Mouse (Mus musculus) midbrain, embryonic 13.5 days (tissue): ENCODE data around the gene Sprr2j-ps. TPM values are rescaled to one million over a fixed set of nuclear protein-coding genes. Genes with fewer than 3 reads are reported as not detected.

ENCODE experiments used
- ATAC-seq: fragments of 200-750 bp; cut with Nextera tagmentation; 2 replicates; pipeline ENCODE4 v1.8.0; 2017; ENCODE audit warnings: mild to moderate bottlenecking, moderate TSS enrichment, moderate library complexity
- H3K27ac ChIP-seq: fragments of 300-500 bp; sonication (generic); 2 replicates; pipeline ENCODE4 v1.5.1; 2015; ENCODE audit warnings: inconsistent platforms, mild to moderate bottlenecking, moderate library complexity
- H3K27me3 ChIP-seq: fragments of 300-500 bp; sonication (generic); 2 replicates; pipeline ENCODE4 v1.6.1; 2015; ENCODE audit warnings: mild to moderate bottlenecking, inconsistent platforms
- H3K36me3 ChIP-seq: fragments of 300-500 bp; sonication (generic); 2 replicates; pipeline ENCODE4 v1.6.1; 2015; ENCODE audit warnings: mild to moderate bottlenecking, inconsistent platforms
- H3K4me1 ChIP-seq: fragments of 300-500 bp; sonication (generic); replicated peaks from 2 replicates; pipeline ENCODE4 v1.6.1; 2015; ENCODE audit warnings: inconsistent platforms
- H3K4me2 ChIP-seq: fragments of 300-500 bp; sonication (generic); replicated peaks from 2 replicates; pipeline ENCODE4 v1.6.1; 2015; ENCODE audit warnings: moderate library complexity, mild to moderate bottlenecking, inconsistent platforms
- H3K4me3 ChIP-seq: fragments of 300-500 bp; sonication (generic); replicated peaks from 2 replicates; pipeline ENCODE4 v1.5.1; 2015; ENCODE audit warnings: mild to moderate bottlenecking, inconsistent platforms
- H3K9ac ChIP-seq: fragments of 300-500 bp; sonication (generic); replicated peaks from 2 replicates; pipeline ENCODE4 v1.6.1; 2015; ENCODE audit warnings: mild to moderate bottlenecking, inconsistent platforms
- H3K9me3 ChIP-seq: fragments of 300-500 bp; sonication (generic); 2 replicates; pipeline ENCODE4 v1.6.1; 2016; ENCODE audit warnings: mild to moderate bottlenecking, inconsistent platforms
- WGBS: fragments of 180-500 bp; shearing (Covaris S2); methylation state at CpG from one replicate; pipeline ENCODE4 v1.1.7; 2015; 5-methylcytosine and 5-hydroxymethylcytosine counted together
- polyA plus RNA-seq: library from polyadenylated mRNA; unstranded; fragments of >200 nt; fragmentation: Nextera tagmentation; extraction: Ambion mirVana; gene quantifications from 2 replicates; pipeline ENCODE4 v1.2.1, GENCODE M21; 2015

Gene Sprr2j-ps
- polyA plus RNA-seq = not detected in 2 replicates

GRCm38 (mm10) chr3:92417782-92418181 is at the start of gene Sprr2j-ps:
Gene Sprr2j-ps, plus strand, starts transcription at chr3:92418082.
- H3K9ac ChIP-seq = no peak within 1 kb of the TSS
- H3K4me1 ChIP-seq = no peaks in the 10 kb centered on the region
- WGBS = 96% methylated on average over 2 of the region's 2 CpGs
- ATAC-seq = no peak
- H3K27me3 ChIP-seq = no peaks in the 10 kb centered on the region
- H3K4me3 ChIP-seq = no peak within 1 kb of the TSS
- no peaks in the 10 kb centered on the region for H3K9me3 ChIP-seq
- no peak within 1 kb of the TSS for H3K4me2 ChIP-seq
- no peak within 1 kb of the TSS for H3K27ac ChIP-seq
- no peaks in the 10 kb centered on the region for H3K36me3 ChIP-seq

GRCm38 (mm10) chr3:92373613-92374012 is 44.3 kb upstream of the Sprr2j-ps start:
- H3K4me2 ChIP-seq = no peak overlapping the region
- WGBS = 69% methylated on average over 2 of the region's 2 CpGs
- no peaks in the 10 kb centered on the region for H3K4me1 ChIP-seq
- no peak for ATAC-seq
- no peaks in the 10 kb centered on the region for H3K36me3 ChIP-seq
- no peak overlapping the region for H3K9ac ChIP-seq
- no peak overlapping the region for H3K4me3 ChIP-seq
- no peak overlapping the region for H3K27ac ChIP-seq
- H3K9me3 ChIP-seq = no peaks in the 10 kb centered on the region
- H3K27me3 ChIP-seq = no peaks in the 10 kb centered on the region

GRCm38 (mm10) chr3:92385385-92385784 is 32.5 kb upstream of the Sprr2j-ps start, which contains the start of gene Sprr2h:
Gene Sprr2h, plus strand, starts transcription at chr3:92385685.
- no peak within 1 kb of the TSS for H3K4me2 ChIP-seq
- 80% methylated on average over 1 of the region's 1 CpGs for WGBS
- H3K9ac ChIP-seq = no peak within 1 kb of the TSS
- no peak for ATAC-seq
- no peaks in the 10 kb centered on the region for H3K27me3 ChIP-seq
- H3K9me3 ChIP-seq = no peaks in the 10 kb centered on the region
- H3K4me1 ChIP-seq = no peaks in the 10 kb centered on the region
- H3K27ac ChIP-seq = no peak within 1 kb of the TSS
- H3K4me3 ChIP-seq = no peak within 1 kb of the TSS
- H3K36me3 ChIP-seq = no peaks in the 10 kb centered on the region

GRCm38 (mm10) chr3:92394301-92394700 is 23.6 kb upstream of the Sprr2j-ps start:
- no peak for ATAC-seq
- WGBS = 51% methylated on average over 1 of the region's 1 CpGs
- Histone ChIP-seq H3K27me3 (no peaks in the 10 kb centered on the region), H3K9me3 (no peaks in the 10 kb centered on the region), H3K4me2 (no peak overlapping the region), H3K9ac (no peak overlapping the region), H3K4me3 (no peak overlapping the region), H3K4me1 (no peaks in the 10 kb centered on the region), H3K27ac (no peak overlapping the region), H3K36me3 (no peaks in the 10 kb centered on the region)

DNA sequence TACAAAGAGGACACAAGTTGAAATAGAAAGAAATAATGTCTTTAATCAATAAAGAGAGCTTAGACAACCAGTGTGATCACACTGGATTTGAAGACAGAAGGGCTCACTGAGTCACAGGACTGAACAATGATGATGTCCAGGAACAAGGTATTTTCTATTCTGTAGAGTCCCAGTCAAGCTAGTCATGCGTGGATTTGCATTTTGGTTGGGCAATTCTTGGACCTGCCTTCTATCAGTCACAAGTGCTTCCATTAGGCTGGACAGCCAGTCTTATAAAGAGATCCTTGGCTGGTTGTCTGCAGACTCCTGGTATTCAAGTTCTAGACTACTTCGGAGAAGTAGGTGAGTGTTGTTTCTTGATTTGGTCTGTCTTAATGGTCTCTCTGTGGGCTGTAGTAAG is 10.2 kb upstream of the Sprr2j-ps start, which contains the start of gene Sprr2i:
Sprr2i (plus strand) TSS at position 301 of the 400 bp plus-strand sequence.
- ATAC-seq = no peak
- no peaks in the 10 kb centered on the region for H3K36me3 ChIP-seq
- no peak within 1 kb of the TSS for H3K4me2 ChIP-seq
- no peak within 1 kb of the TSS for H3K9ac ChIP-seq
- H3K27me3 ChIP-seq = no peaks in the 10 kb centered on the region
- H3K27ac ChIP-seq = no peak within 1 kb of the TSS
- H3K9me3 ChIP-seq = no peaks in the 10 kb centered on the region
- H3K4me3 ChIP-seq = no peak within 1 kb of the TSS
- H3K4me1 ChIP-seq = no peaks in the 10 kb centered on the region
- WGBS = 94% methylated on average over 2 of the region's 2 CpGs

DNA sequence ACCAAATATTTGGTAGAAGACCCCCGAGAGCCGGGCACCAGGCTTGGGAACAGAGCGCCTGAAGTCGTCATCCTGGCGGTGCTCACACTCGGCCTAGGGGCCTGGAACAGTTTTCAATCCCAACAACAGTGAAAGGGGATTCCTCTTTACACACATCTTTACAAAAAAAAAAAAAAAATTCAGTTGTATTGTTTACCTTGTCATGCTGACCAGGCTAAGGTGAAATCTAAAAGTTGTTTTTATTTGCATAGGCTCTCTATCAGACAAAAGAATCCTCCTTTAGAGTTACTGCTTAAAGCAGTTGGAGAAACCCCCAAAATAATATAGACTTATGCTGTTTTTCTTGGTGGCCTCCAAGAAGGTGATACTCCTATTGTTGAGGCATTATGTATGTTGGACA is 11.4 kb downstream of the Sprr2j-ps start, which contains the start of gene Gm9774:
Gm9774 (minus strand) TSS at position 101 of the 400 bp plus-strand sequence.
- Histone ChIP-seq H3K36me3 (no peaks in the 10 kb centered on the region), H3K4me1 (no peaks in the 10 kb centered on the region), H3K27me3 (no peaks in the 10 kb centered on the region), H3K27ac (no peak within 1 kb of the TSS), H3K4me2 (no peak within 1 kb of the TSS), H3K4me3 (no peak within 1 kb of the TSS), H3K9ac (no peak within 1 kb of the TSS), H3K9me3 (no peaks in the 10 kb centered on the region)
- no peak for ATAC-seq
- 94% methylated on average over 6 of the region's 6 CpGs for WGBS

- ATAC-seq = no peak
- Histone ChIP-seq H3K27ac (no peak within 1 kb of the TSS), H3K9ac (no peak within 1 kb of the TSS), H3K4me1 (no peaks in the 10 kb centered on the region), H3K36me3 (no peaks in the 10 kb centered on the region), H3K27me3 (no peaks in the 10 kb centered on the region), H3K4me3 (no peak within 1 kb of the TSS), H3K4me2 (no peak within 1 kb of the TSS), H3K9me3 (no peaks in the 10 kb centered on the region)
- 93% methylated on average over 2 of the region's 2 CpGs for WGBS
Observed at GRCm38 (mm10) chr3:92432282-92432681, 14.4 kb downstream of the Sprr2j-ps start, which contains the start of gene Sprr2k. Gene Sprr2k, plus strand, starts transcription at chr3:92432582.

GRCm38 (mm10) chr3:92438689-92439088 is 20.8 kb downstream of the Sprr2j-ps start, which contains the start of gene Sprr1b:
Gene Sprr1b, minus strand, starts transcription at chr3:92438789.
- Histone ChIP-seq H3K4me3 (no peak within 1 kb of the TSS), H3K9me3 (no peaks in the 10 kb centered on the region), H3K4me1 (no peaks in the 10 kb centered on the region), H3K4me2 (no peak within 1 kb of the TSS), H3K36me3 (no peaks in the 10 kb centered on the region), H3K9ac (no peak within 1 kb of the TSS), H3K27ac (no peak within 1 kb of the TSS), H3K27me3 (no peaks in the 10 kb centered on the region)
- 94% methylated on average over 3 of the region's 3 CpGs for WGBS
- ATAC-seq = no peak

DNA sequence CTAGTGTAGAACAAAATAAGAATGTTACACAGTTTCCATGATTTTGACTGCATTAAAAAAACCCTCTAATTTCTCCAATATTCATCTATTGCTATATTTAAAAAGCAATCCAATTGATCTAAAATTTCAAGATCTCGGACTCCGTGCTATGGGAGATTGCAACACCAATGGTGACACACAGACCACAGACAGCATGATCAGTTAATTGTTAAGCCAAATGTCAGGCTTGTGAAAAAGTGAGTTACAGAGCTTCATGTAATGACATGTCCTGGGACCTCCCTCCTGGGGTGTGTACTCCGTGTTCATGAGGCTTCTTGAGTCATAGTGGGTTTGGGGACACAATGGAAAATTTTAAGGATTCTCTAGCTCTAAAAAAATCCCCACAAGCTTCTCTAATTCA is 22.3 kb downstream of the Sprr2j-ps start:
- Histone ChIP-seq H3K4me1 (no peaks in the 10 kb centered on the region), H3K4me3 (no peak overlapping the region), H3K4me2 (no peak overlapping the region), H3K9me3 (no peaks in the 10 kb centered on the region), H3K36me3 (no peaks in the 10 kb centered on the region), H3K27me3 (no peaks in the 10 kb centered on the region), H3K27ac (no peak overlapping the region), H3K9ac (no peak overlapping the region)
- ATAC-seq = no peak
- WGBS = 85% methylated on average over 3 of the region's 3 CpGs

- no peak overlapping the region for H3K4me3 ChIP-seq
- ATAC-seq = no peak
- WGBS = 94% methylated on average over 5 of the region's 5 CpGs
- H3K36me3 ChIP-seq = no peaks in the 10 kb centered on the region
- no peaks in the 10 kb centered on the region for H3K4me1 ChIP-seq
- no peak overlapping the region for H3K27ac ChIP-seq
- no peaks in the 10 kb centered on the region for H3K9me3 ChIP-seq
- no peak overlapping the region for H3K9ac ChIP-seq
- no peaks in the 10 kb centered on the region for H3K27me3 ChIP-seq
- H3K4me2 ChIP-seq = no peak overlapping the region
Observed at GRCm38 (mm10) chr3:92455151-92455550, 37.3 kb downstream of the Sprr2j-ps start.

GRCm38 (mm10) chr3:92458620-92459019 is 40.7 kb downstream of the Sprr2j-ps start, which contains the start of gene Sprr3:
Gene Sprr3, minus strand, starts transcription at chr3:92458720.
- Histone ChIP-seq H3K27ac (no peak within 1 kb of the TSS), H3K27me3 (no peaks in the 10 kb centered on the region), H3K4me2 (no peak within 1 kb of the TSS), H3K4me3 (no peak within 1 kb of the TSS), H3K36me3 (no peaks in the 10 kb centered on the region), H3K9me3 (no peaks in the 10 kb centered on the region), H3K9ac (no peak within 1 kb of the TSS), H3K4me1 (no peaks in the 10 kb centered on the region)
- WGBS = 68% methylated on average over 2 of the region's 2 CpGs
- ATAC-seq = no peak

GRCm38 (mm10) chr3:92466576-92466975 is 48.7 kb downstream of the Sprr2j-ps start:
- WGBS = 92% methylated on average over 1 of the region's 1 CpGs
- no peak for ATAC-seq
- no peak overlapping the region for H3K27ac ChIP-seq
- H3K9me3 ChIP-seq = no peaks in the 10 kb centered on the region
- no peak overlapping the region for H3K4me2 ChIP-seq
- no peak overlapping the region for H3K4me3 ChIP-seq
- H3K27me3 ChIP-seq = no peaks in the 10 kb centered on the region
- H3K4me1 ChIP-seq = no peaks in the 10 kb centered on the region
- no peak overlapping the region for H3K9ac ChIP-seq
- H3K36me3 ChIP-seq = no peaks in the 10 kb centered on the region

DNA sequence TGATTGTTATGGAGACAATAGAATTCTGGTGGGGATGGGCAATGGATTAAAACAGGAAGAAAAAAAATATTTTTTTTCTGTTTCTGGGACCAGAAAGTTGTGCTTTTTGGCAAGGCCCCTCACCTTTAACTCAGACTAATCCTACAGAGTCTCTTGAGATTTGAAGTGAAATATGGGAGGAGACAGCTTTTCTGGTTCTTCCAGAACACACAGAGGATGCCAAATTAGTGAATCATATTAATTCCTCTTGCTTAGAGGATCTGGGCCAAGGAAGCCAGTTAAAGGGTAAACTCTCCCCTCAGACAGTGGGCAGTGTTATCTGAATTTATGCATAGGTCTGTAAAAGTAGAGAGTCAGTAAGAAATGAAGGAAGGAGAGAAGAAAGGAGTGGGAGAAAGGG is 49.5 kb downstream of the Sprr2j-ps start:
- H3K4me3 ChIP-seq = no peak overlapping the region
- H3K9me3 ChIP-seq = no peaks in the 10 kb centered on the region
- no peak overlapping the region for H3K4me2 ChIP-seq
- no peaks in the 10 kb centered on the region for H3K4me1 ChIP-seq
- no peak for ATAC-seq
- H3K27me3 ChIP-seq = no peaks in the 10 kb centered on the region
- H3K36me3 ChIP-seq = no peaks in the 10 kb centered on the region
- no peak overlapping the region for H3K27ac ChIP-seq
- H3K9ac ChIP-seq = no peak overlapping the region
